Mouse (Mus musculus) brain, embryonic 14.5 days (tissue): ENCODE measurements around the gene Alg9.

ENCODE experiments used
- CTCF ChIP-seq: fragments of 200-500 bp; IDR thresholded peaks from 2 replicates; pipeline ENCODE4 v1.5.1; 2012; ENCODE audit warnings: inconsistent platforms, mild to moderate bottlenecking, moderate library complexity, borderline replicate concordance; ENCODE audit not compliant: insufficient read depth, insufficient read length; ENCODE audit errors: extremely low read depth
- POLR2A ChIP-seq: fragments of 200-500 bp; IDR thresholded peaks from 2 replicates; pipeline ENCODE4 v1.6.1; 2012; ENCODE audit warnings: mild to moderate bottlenecking, inconsistent platforms, borderline replicate concordance; ENCODE audit not compliant: poor library complexity, insufficient read depth, insufficient read length, severe bottlenecking; ENCODE audit errors: extremely low read depth

DNA sequence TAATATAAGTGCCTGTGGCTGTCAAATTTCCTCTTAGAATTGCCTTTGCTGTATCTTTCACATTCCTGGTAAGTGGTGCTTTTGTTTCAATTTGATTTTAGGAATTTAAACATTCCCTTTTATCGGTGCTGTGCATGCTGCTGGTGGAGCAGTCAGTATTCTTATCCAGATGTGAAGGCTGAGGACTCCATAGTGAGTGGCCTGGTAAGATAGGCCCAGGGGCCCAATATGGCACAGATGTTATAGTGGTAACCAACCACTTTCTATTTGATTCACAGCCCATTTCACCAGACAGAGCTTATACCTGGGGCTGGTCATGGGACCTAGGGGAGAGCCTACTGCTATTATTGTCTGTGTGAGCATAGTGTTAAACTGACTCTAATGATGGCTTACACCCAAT lies 41.7 kb downstream of the Alg9 start:
- TF ChIP-seq CTCF = no peak
- no peak for TF ChIP-seq POLR2A
